Mouse (Mus musculus) kidney, embryonic 16.5 days (tissue): ENCODE results near the gene Psme3. TPM values are rescaled to one million over a fixed set of nuclear protein-coding genes. Genes with fewer than 3 reads are reported as not detected.
A peak's percentile ranks its signal among the peaks of the same experiment; 100 is the strongest.
"Not testable (repeated sequence)": the region's sequence is repeated elsewhere in the genome, so short reads cannot be mapped to it uniquely, and the experiment has no call there.

Experiments
- ATAC-seq: fragments of 200-750 bp; cut with Nextera tagmentation; 2 replicates; pipeline ENCODE4 v1.8.0; 2017; ENCODE audit warnings: moderate TSS enrichment; ENCODE audit not compliant: low FRiP score, low TSS enrichment
- H3K27ac ChIP-seq: fragments of 300-500 bp; sonication (generic); 2 replicates; pipeline ENCODE4 v1.5.1; 2014; ENCODE audit warnings: low read length
- H3K27me3 ChIP-seq: fragments of 300-500 bp; sonication (generic); 2 replicates; pipeline ENCODE4 v1.6.1; 2014; ENCODE audit warnings: low read length, control low read depth, mixed read lengths; ENCODE audit not compliant: insufficient read depth
- H3K36me3 ChIP-seq: fragments of 300-500 bp; sonication (generic); 2 replicates; pipeline ENCODE4 v1.6.1; 2014; ENCODE audit warnings: low read length, control low read depth, mixed read lengths; ENCODE audit not compliant: insufficient read depth
- H3K4me1 ChIP-seq: fragments of 300-500 bp; sonication (generic); 2 replicates; pipeline ENCODE4 v1.6.1; 2014; ENCODE audit warnings: low read length, control low read depth, mixed read lengths; ENCODE audit not compliant: insufficient read depth
- H3K4me2 ChIP-seq: fragments of 300-500 bp; sonication (generic); replicated peaks from 2 replicates; pipeline ENCODE4 v1.6.1; 2014; ENCODE audit warnings: low read depth, low read length
- H3K4me3 ChIP-seq: fragments of 300-500 bp; sonication (generic); 2 replicates; pipeline ENCODE4 v1.5.1; 2014; ENCODE audit warnings: mild to moderate bottlenecking, low read length
- H3K9ac ChIP-seq: fragments of 300-500 bp; sonication (generic); replicated peaks from 2 replicates; pipeline ENCODE4 v1.6.1; 2014; ENCODE audit warnings: low read length
- H3K9me3 ChIP-seq: fragments of 300-500 bp; sonication (generic); 2 replicates; pipeline ENCODE4 v1.6.1; 2016; ENCODE audit warnings: low read length, control low read depth
- WGBS: fragments of 180-500 bp; shearing (Covaris S2); extraction: QIAGEN DNeasy Blood & Tissue Kit; methylation state at CpG from one replicate; pipeline ENCODE4 v1.1.7; 2014; 5-methylcytosine and 5-hydroxymethylcytosine counted together
- polyA plus RNA-seq: library from polyadenylated mRNA; unstranded; fragments of >200 nt; fragmentation: Nextera tagmentation; extraction: Ambion mirVana; gene quantifications from 2 replicates; pipeline ENCODE4 v1.2.1, GENCODE M21; 2015

Gene Psme3
- polyA plus RNA-seq, 1 experiment from 2014 or later, result 142 TPM

DNA sequence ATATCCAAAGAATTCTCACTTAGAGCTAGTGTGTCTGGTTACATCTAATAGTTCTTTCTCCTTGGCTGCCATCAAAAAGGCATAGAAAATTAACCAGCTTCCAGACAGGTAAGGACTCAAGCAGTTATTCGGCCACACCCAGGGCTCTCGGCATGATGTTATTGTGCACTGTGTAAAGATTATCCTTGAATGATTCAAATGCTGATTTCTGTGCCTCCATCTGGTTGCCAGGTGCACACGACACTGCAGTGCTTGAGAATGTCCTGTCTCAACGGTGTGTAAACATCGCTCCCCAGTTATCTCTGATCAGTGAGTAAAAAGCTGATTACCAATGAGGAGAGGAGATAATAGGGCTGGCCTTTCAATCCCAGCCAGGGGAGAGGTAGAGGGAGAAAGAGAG lies 8.3 kb upstream of the Psme3 start:
- Histone ChIP-seq H3K36me3 (no peaks in the 10 kb centered on the region), H3K27ac (no peak overlapping the region), H3K4me3 (no peak overlapping the region), H3K27me3 (no peaks in the 10 kb centered on the region), H3K4me1 (no peaks in the 10 kb centered on the region), H3K4me2 (no peak overlapping the region), H3K9me3 (no peaks in the 10 kb centered on the region), H3K9ac (no peak overlapping the region)
- no peak for ATAC-seq
- WGBS, result 46% methylated on average over 5 of the region's 5 CpGs

DNA sequence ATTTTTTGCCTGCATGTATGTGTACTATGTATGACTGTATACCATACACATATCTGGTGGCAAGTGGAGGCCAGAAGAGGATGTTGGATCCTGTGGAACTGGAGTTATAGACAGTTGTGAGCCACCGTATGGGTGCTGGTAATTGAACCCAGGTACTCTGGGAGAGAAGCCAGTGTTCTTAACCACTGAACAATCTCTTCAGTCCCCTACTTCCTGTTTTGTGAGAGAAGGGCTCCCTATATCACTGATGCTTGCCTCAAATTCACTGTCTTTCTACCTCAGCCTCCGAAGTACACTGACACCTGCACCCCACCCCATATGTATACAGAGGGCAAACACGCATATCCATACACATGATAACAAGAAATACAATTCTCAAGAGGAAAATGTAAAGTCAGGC lies 4.9 kb upstream of the Psme3 start:
- no peak overlapping the region for H3K9ac ChIP-seq
- H3K27ac ChIP-seq, result no peak overlapping the region
- no peaks in the 10 kb centered on the region for H3K27me3 ChIP-seq
- no peak for ATAC-seq
- H3K4me1 ChIP-seq, result no peaks in the 10 kb centered on the region
- no peak overlapping the region for H3K4me2 ChIP-seq
- no peaks in the 10 kb centered on the region for H3K36me3 ChIP-seq
- 86% methylated on average over 3 of the region's 3 CpGs for WGBS
- no peak overlapping the region for H3K4me3 ChIP-seq
- H3K9me3 ChIP-seq, result no peaks in the 10 kb centered on the region

DNA sequence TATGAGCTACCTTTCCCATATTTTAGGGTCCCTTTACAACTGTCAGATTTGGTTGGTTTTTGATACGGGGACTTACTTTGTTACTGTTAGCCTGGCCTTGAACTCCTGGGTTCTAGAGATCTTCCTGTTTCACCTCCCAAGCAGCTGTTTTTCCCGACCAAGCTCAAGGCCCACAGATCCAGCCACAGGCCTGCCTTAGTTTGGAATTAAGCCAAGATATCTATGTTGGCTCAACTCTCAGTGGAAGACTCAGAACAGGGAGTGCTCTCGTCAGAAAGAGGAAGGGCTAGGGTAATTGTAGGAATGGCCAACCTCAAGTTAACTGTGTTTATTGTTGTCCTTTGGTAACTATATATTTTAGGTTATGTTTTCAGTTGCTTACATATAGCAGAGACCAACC lies 3.9 kb upstream of the Psme3 start:
- peaks cover 6% of the 10 kb centered on the region for H3K4me1 ChIP-seq
- 51% methylated on average over 3 of the region's 3 CpGs for WGBS

DNA sequence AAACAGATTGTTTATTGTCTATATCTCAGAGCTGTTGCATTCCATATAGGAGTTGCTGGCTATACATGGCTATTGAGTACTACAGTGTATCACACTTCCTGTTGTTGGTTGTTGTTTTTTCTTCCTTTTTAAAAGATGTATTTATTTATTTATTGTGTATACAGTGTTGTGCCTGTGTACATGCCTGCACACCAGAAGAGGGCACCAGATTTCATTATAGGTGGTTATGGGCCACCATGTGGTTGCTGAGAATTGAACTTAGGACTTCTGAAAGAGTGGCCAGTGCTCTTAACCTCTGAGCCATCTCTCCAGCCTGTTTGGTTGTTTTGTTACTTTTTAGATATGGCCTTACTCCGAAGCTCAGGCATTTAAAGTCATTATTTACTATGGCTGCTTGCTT lies 1.4 kb upstream of the Psme3 start:
- H3K27me3 ChIP-seq, result no peaks in the 10 kb centered on the region
- no peak overlapping the region for H3K4me3 ChIP-seq
- no peak overlapping the region for H3K27ac ChIP-seq
- H3K4me1 ChIP-seq, result peaks cover 16% of the 10 kb centered on the region
- H3K4me2 ChIP-seq, result no peak overlapping the region
- H3K36me3 ChIP-seq, result peaks cover 12% of the 10 kb centered on the region
- ATAC-seq, result no peak
- H3K9me3 ChIP-seq, result no peaks in the 10 kb centered on the region
- no peak overlapping the region for H3K9ac ChIP-seq
- 97% methylated on average over 1 of the region's 1 CpGs for WGBS

More for the DNA sequence above, 3.9 kb upstream of the Psme3 start:
- no peak overlapping the region for H3K27ac ChIP-seq
- H3K27me3 ChIP-seq, result no peaks in the 10 kb centered on the region
- no peak for ATAC-seq
- no peak overlapping the region for H3K4me2 ChIP-seq
- H3K4me3 ChIP-seq, result no peak overlapping the region
- no peak overlapping the region for H3K9ac ChIP-seq
- no peaks in the 10 kb centered on the region for H3K36me3 ChIP-seq
- H3K9me3 ChIP-seq, result no peaks in the 10 kb centered on the region

DNA sequence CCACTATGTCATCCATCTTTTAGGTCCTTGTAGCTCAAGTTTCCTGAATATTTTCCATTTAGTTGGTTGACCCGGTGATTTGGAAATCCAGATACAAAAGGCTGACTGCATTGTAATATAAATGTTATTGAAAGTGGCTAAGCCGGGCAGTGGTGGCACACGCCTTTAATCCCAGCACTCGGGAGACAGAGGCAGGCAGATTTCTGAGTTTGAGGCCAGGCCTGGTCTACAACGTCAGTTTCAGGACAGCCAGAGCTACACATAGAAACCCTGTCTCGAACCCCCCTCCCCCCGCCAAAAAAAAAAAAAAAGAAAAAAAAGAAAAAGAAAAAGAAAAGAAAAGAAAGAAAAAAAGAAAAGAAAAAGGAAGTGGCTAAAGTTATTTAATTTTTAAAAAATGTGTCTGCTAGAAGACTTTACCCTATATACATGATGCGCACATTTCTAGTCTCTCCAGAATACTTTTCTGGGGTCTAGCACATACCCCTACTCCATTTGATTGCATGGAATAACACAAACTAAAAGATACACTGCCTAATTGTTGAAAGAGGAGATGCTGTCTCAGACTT lies 847 bp upstream of the Psme3 start:
- Histone ChIP-seq H3K27ac (peak overlapping the region; percentile 78; the same call in 1 of the 2 replicates), H3K4me1 (peaks cover 16% of the 10 kb centered on the region), H3K4me2 (peak overlapping the region; percentile 94), H3K9me3 (no peaks in the 10 kb centered on the region), H3K36me3 (peaks cover 18% of the 10 kb centered on the region), H3K27me3 (no peaks in the 10 kb centered on the region), H3K4me3 (peak overlapping the region; percentile 94), H3K9ac (peak overlapping the region; percentile 90)
- WGBS, result 85% methylated on average over 8 of the region's 8 CpGs
- no peak for ATAC-seq

DNA sequence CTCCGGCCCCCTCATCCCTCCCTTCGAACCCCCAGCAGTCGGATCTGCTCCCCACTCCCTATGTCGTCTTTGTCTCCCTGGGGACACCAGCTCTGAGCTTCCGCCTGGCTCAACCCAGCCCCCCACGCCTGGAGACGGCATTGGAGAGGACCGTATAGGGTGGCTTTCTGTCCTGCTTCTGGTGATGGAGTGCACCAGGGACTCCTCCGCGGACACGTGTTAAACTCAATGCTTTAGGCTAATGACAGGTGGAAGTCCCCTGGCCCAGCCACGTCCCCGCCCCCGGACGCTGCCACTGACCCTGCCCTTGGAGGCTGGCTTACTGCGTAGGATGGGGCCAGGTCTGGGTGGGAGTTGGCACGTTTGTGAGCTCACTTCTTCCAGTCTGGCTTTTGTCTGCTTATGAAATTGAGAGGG lies 496 bp downstream of the Psme3 start:
- Histone ChIP-seq H3K9me3 (no peaks in the 10 kb centered on the region), H3K4me2 (peak overlapping the region; percentile 94), H3K36me3 (peaks cover 31% of the 10 kb centered on the region), H3K27ac (peak overlapping the region; percentile 78), H3K9ac (peak overlapping the region; percentile 90), H3K27me3 (no peaks in the 10 kb centered on the region), H3K4me1 (peaks cover 16% of the 10 kb centered on the region), H3K4me3 (peak overlapping the region; percentile 94)
- peak; percentile 76 for ATAC-seq
- WGBS, result under 1% methylated on average over 17 of the region's 17 CpGs

DNA sequence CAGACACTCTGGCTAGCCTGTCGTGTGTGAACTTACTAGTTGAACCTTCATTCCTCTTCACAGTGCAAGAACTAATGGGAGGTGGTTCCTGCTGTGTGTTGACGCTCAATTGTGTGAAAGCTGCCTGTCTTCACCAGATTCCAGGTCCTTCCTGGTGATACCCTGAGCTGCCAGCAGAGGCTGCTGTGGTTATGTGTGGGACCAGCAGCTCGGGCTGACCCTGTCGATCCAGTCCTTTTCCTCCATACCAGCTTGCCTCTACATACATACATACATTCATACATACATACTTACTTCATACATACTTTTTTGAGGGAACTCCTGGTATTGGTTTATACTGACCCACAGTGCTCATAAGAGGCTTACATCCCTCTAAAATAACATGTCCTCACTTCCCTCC lies 7.6 kb downstream of the Psme3 start:
- H3K27ac ChIP-seq, result no peak overlapping the region
- H3K4me3 ChIP-seq, result no peak overlapping the region
- peaks cover 53% of the 10 kb centered on the region for H3K36me3 ChIP-seq
- no peaks in the 10 kb centered on the region for H3K27me3 ChIP-seq
- H3K4me2 ChIP-seq, result no peak overlapping the region
- 15% methylated on average over 4 of the region's 4 CpGs for WGBS
- H3K4me1 ChIP-seq, result no peaks in the 10 kb centered on the region
- no peak overlapping the region for H3K9ac ChIP-seq
- no peaks in the 10 kb centered on the region for H3K9me3 ChIP-seq
- ATAC-seq, result 0 out of 2 replicates have a peak, but pooled peaks have one; percentile 50

DNA sequence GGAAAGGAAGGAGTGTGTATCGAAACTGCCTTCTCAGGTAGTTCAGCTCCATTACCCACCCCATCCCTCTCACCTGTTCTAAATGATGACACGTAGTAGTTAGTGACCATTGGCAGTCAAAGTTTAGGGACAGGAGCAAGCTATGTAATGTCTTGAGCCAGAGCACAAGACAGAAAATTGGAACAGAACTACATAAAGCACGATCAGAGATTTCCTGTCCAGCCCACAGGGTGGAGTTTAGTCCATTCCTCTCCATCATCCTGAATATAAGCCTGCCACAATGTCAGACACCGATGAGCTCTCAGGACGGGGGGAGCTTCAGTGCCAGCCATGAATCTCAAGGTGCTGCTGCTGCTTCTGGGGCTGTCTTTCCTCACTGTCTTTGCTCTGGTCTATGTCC lies 8.8 kb downstream of the Psme3 start, which contains the start of gene Aoc2:
Gene Aoc2 (plus strand): TSS at position 301 of the 400 bp plus-strand sequence.
- H3K4me2 ChIP-seq, result no peak within 1 kb of the TSS
- no peak within 1 kb of the TSS for H3K4me3 ChIP-seq
- WGBS, result 84% methylated on average over 5 of the region's 5 CpGs
- H3K9ac ChIP-seq, result no peak within 1 kb of the TSS
- H3K27ac ChIP-seq, result no peak within 1 kb of the TSS
- H3K4me1 ChIP-seq, result no peaks in the 10 kb centered on the region
- H3K9me3 ChIP-seq, result no peaks in the 10 kb centered on the region
- H3K27me3 ChIP-seq, result no peaks in the 10 kb centered on the region
- H3K36me3 ChIP-seq, result peaks cover 43% of the 10 kb centered on the region
- no peak for ATAC-seq

DNA sequence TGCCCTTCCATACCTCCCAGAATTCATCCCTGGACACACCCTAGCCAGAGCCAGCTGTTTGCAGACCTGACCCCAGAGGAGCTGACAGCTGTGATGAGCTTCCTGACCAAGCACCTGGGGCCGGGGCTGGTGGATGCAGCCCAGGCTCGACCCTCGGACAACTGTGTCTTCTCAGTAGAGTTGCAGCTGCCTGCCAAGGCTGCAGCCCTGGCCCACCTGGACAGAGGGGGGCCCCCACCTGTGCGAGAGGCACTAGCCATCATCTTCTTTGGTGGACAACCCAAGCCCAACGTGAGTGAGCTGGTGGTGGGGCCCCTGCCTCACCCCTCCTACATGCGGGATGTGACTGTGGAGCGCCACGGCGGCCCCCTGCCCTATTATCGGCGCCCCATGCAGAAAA lies 9.2 kb downstream of the Psme3 start:
- not testable (repeated sequence) for H3K4me2 ChIP-seq, H3K4me1 ChIP-seq, H3K27me3 ChIP-seq, ATAC-seq, H3K9me3 ChIP-seq, H3K4me3 ChIP-seq, H3K27ac ChIP-seq, H3K9ac ChIP-seq
- H3K36me3 ChIP-seq, result peaks cover 38% of the 10 kb centered on the region
- 93% methylated on average over 11 of the region's 11 CpGs for WGBS

DNA sequence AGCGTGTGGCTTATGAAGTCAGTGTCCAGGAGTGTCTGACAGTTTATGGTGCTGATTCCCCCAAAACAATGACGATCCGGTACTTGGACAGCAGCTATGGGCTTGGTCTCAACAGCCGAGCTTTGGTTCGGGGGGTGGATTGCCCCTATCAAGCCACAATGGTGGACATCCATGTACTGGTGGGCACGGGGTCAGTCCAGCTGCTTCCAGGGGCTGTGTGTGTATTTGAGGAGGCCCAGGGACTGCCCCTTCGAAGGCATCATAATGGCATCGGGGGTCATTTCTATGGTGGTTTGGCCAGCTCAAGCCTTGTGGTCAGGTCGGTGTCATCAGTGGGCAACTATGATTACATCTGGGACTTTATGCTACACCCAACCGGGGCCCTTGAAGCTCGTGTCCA lies 10.1 kb downstream of the Psme3 start:
- 90% methylated on average over 11 of the region's 11 CpGs for WGBS
- no peak overlapping the region for H3K4me3 ChIP-seq
- no peak for ATAC-seq
- H3K4me1 ChIP-seq, result no peaks in the 10 kb centered on the region
- H3K4me2 ChIP-seq, result no peak overlapping the region
- no peak overlapping the region for H3K27ac ChIP-seq
- no peaks in the 10 kb centered on the region for H3K27me3 ChIP-seq
- H3K9me3 ChIP-seq, result no peaks in the 10 kb centered on the region
- H3K9ac ChIP-seq, result no peak overlapping the region
- H3K36me3 ChIP-seq, result peaks cover 29% of the 10 kb centered on the region
